Mouse (Mus musculus) heart, adult 2 months (tissue): Measurements from ENCODE around the gene Prcp.

Experiments used
- CTCF ChIP-seq: fragments of 200-600 bp; IDR thresholded peaks from 2 replicates; pipeline ENCODE4 v1.8.1; 2022; ENCODE audit warnings: antibody characterized with exemption, mild to moderate bottlenecking, moderate library complexity
- EP300 ChIP-seq: fragments of 200-500 bp; IDR thresholded peaks from 2 replicates; pipeline ENCODE4 v1.6.1; 2011; ENCODE audit warnings: low read depth, low read length, control low read depth; ENCODE audit not compliant: insufficient read depth
- POLR2A ChIP-seq: fragments of 200-500 bp; IDR thresholded peaks from 2 replicates; pipeline ENCODE4 v1.6.1; 2011; ENCODE audit warnings: mild to moderate bottlenecking, low read depth, low read length, control low read depth; ENCODE audit not compliant: insufficient read depth

DNA sequence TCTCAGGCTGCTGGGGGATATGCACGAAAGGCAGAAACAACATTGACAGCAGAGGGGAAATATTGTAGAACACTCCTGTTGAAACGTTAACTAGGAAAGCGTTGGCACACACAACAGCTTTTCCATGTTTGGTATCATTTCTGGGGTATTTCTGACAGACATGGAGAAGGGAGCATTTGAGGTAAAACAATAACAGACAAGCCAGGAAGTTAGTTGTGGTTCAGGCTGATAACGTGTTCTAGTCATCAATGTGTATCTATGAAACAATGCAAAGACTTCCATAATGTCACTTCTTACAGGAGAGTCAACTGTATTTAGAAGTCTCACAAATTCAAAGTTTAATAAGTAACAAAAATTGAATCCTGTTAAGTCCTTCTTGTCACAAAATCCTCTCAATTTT is 2.7 kb upstream of the Prcp start:
- no peak for TF ChIP-seq CTCF
- no peak for TF ChIP-seq POLR2A
- no peak for TF ChIP-seq EP300
